In the genomic region with DNA sequence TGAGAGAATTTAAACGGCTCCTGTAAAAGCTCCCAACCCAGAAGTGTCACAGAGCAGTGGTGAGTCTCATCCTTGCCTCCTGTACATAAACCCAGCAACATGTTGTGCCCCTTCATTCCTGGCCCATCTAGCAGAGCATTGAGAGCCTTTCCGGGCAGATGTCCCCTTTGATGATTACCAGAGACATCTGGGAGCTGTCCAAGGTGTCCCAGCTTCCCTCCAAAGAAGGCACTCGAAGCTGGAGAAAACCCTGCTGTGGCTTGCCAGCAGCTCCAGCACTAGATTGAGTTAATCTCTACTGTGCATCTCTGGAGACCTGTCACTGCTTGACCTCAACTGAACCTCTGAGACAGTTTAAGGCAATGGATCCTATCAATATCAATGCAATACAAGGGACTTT, we compare ENCODE assay signal across 17 mouse cellular contexts.
DNase-seq lines count a peak whose midpoint lies in the region; ATAC-seq and TF ChIP-seq lines count a peak whose summit lies in the region.
"Had no signal": no experiment of that assay in that cellular context is flagged by ENCODE, and none has a peak within 500 bp of the region (broad histone marks: within the 10 kb centered on the region; RNA-seq: fewer than 3 reads in every experiment).

No protein-coding gene starts in this region.

- WGBS in heart, postnatal 0 days = 11% methylated on average over 3 of the region's 3 CpGs
- WGBS in heart, embryonic 12.5 days = 13% methylated on average over 3 of the region's 3 CpGs

- no peaks in the 10 kb centered on the region for H3K79me2 ChIP-seq in myocyte (ENCODE audit: control insufficient read depth, insufficient read depth)

- H3K4me2 ChIP-seq in heart, postnatal 0 days (ENCODE audit: low read depth, low read length) = no peak overlapping the region
- no peak overlapping the region for H3K4me2 ChIP-seq in heart, embryonic 12.5 days
- H3K4me2 ChIP-seq in myocyte (ENCODE audit: low read depth) = no peak overlapping the region
- H3K4me2 ChIP-seq: forebrain, embryonic 15.5 days; hindbrain, embryonic 12.5 days; neural tube, embryonic 12.5 days had no signal

- no peak overlapping the region for H3K4me3 ChIP-seq in heart, postnatal 0 days (ENCODE audit: low read depth, low read length)
- no peak overlapping the region for H3K4me3 ChIP-seq in heart, embryonic 12.5 days
- no peak overlapping the region for H3K4me3 ChIP-seq in myocyte
- H3K4me3 ChIP-seq in gastrocnemius, adult 2 months = no peak overlapping the region
- H3K4me3 ChIP-seq: forebrain, embryonic 15.5 days; heart, adult 2 months; hindbrain, embryonic 12.5 days; neural tube, embryonic 12.5 days had no signal

- H3K9me3 ChIP-seq in heart, postnatal 0 days (replicated peaks; ENCODE audit: control insufficient read depth, low read length) = no peaks in the 10 kb centered on the region
- H3K9me3 ChIP-seq in heart, embryonic 12.5 days (replicated peaks) = no peaks in the 10 kb centered on the region
- H3K9me3 ChIP-seq: forebrain, embryonic 15.5 days; hindbrain, embryonic 12.5 days; neural tube, embryonic 12.5 days had no signal

- no peak for TF ChIP-seq EP300 in heart, postnatal 0 days (IDR thresholded peaks at IDR 0.05; ENCODE audit: low read depth)

- intact Hi-C loops in gastrocnemius, adult 2 months (cut with DNase I) = no loop called here

- peak; percentile 8 for DNase-seq in heart, postnatal 0 days (ENCODE audit: low spot score)
- DNase-seq in lung, postnatal 10 days = peak; percentile 21
- no peak for DNase-seq in lung, postnatal 36 days
- peak; percentile 51 for DNase-seq in embryo, embryonic 10 days (ENCODE audit: low spot score)
- DNase-seq in gastrocnemius, adult 2 months = no peak
- no peak for DNase-seq in heart, adult 9 months (ENCODE audit: low spot score in 2 of 2)
- DNase-seq: cerebellum, adult 9-10 months; heart, adult 2 months; liver; liver, postnatal 0 days; right cerebral cortex, postnatal 14 days had no signal

- no peaks in the 10 kb centered on the region for H3K27me3 ChIP-seq in heart, postnatal 0 days (ENCODE audit: control insufficient read depth, insufficient read depth, low read length)
- H3K27me3 ChIP-seq in heart, embryonic 12.5 days (replicated peaks) = no peaks in the 10 kb centered on the region
- H3K27me3 ChIP-seq in myocyte (ENCODE audit: control insufficient read depth, insufficient read depth, insufficient read length) = no peaks in the 10 kb centered on the region
- H3K27me3 ChIP-seq: forebrain, embryonic 15.5 days; neural tube, embryonic 12.5 days had no signal

- no peaks in the 10 kb centered on the region for H3K36me3 ChIP-seq in heart, postnatal 0 days (replicated peaks; ENCODE audit: control insufficient read depth, insufficient read depth, low read length)
- H3K36me3 ChIP-seq in heart, embryonic 12.5 days = no peaks in the 10 kb centered on the region
- no peaks in the 10 kb centered on the region for H3K36me3 ChIP-seq in myocyte (ENCODE audit: control insufficient read depth, insufficient read depth)
- H3K36me3 ChIP-seq: forebrain, embryonic 15.5 days; hindbrain, embryonic 12.5 days; neural tube, embryonic 12.5 days had no signal

- no peak for ATAC-seq in heart, postnatal 0 days (ENCODE audit: insufficient read depth, low read depth)
- no peak for ATAC-seq in heart, embryonic 12.5 days (ENCODE audit: insufficient number of reproducible peaks, low FRiP score)
- ATAC-seq: forebrain, embryonic 15.5 days; inflammation-experienced regulatory T-cells, adult 6 months; liver, postnatal 0 days had no signal

- no peak for TF ChIP-seq CTCF in heart, postnatal 0 days (IDR thresholded peaks at IDR 0.05; ENCODE audit: low read depth)
- no peak for TF ChIP-seq CTCF in gastrocnemius, adult 2 months (IDR thresholded peaks at IDR 0.05)

- H3ac ChIP-seq in myocyte (ENCODE audit: control insufficient read depth, insufficient read length) = no peak overlapping the region

- no peaks in the 10 kb centered on the region; the same call in 1 of the 2 replicates for H3K4me1 ChIP-seq in heart, postnatal 0 days (ENCODE audit: control insufficient read depth, insufficient read depth)
- H3K4me1 ChIP-seq in heart, embryonic 12.5 days (replicated peaks) = peaks cover 13% of the 10 kb centered on the region

- no peak overlapping the region for H3K27ac ChIP-seq in heart, postnatal 0 days (ENCODE audit: low read depth)
- no peak overlapping the region for H3K27ac ChIP-seq in heart, embryonic 12.5 days (ENCODE audit: poor library complexity, severe bottlenecking)
- no peak overlapping the region for H3K27ac ChIP-seq in gastrocnemius, adult 2 months
- H3K27ac ChIP-seq: forebrain, embryonic 15.5 days; heart, adult 2 months; hindbrain, embryonic 12.5 days; neural tube, embryonic 12.5 days had no signal

- no peak for TF ChIP-seq POLR2A in myocyte (IDR thresholded peaks at IDR 0.05; ENCODE audit: insufficient read length, low read depth)

- H3K9ac ChIP-seq in heart, postnatal 0 days (replicated peaks; ENCODE audit: low read depth, low read length) = no peak overlapping the region
- H3K9ac ChIP-seq in heart, embryonic 12.5 days = no peak overlapping the region
- H3K9ac ChIP-seq: forebrain, embryonic 15.5 days; hindbrain, embryonic 12.5 days; liver, postnatal 0 days; neural tube, embryonic 12.5 days had no signal

TF ChIP-seq in myocyte, 11 proteins besides CTCF, POLR2A, EP300 and RAD21:
- TF ChIP-seq REST (IDR thresholded peaks at IDR 0.05; ENCODE audit: insufficient read depth, insufficient read length) = peak; percentile 18
- no peak for TF ChIP-seq E2F4 (IDR thresholded peaks at IDR 0.05; ENCODE audit: insufficient read depth)

Comparison
In these comparisons a context has a peak if more than half of its experiments do, and no peak if none do; other contexts are left out.
1. DNase-seq: peak in heart, postnatal 0 days (single experiment), lung, postnatal 10 days (single experiment) and embryo, embryonic 10 days (single experiment); none in lung, postnatal 36 days (single experiment), gastrocnemius, adult 2 months (single experiment) and heart, adult 9 months (0 of 2).